8 mouse cellular contexts compared by ENCODE assay signal in the genomic region with DNA sequence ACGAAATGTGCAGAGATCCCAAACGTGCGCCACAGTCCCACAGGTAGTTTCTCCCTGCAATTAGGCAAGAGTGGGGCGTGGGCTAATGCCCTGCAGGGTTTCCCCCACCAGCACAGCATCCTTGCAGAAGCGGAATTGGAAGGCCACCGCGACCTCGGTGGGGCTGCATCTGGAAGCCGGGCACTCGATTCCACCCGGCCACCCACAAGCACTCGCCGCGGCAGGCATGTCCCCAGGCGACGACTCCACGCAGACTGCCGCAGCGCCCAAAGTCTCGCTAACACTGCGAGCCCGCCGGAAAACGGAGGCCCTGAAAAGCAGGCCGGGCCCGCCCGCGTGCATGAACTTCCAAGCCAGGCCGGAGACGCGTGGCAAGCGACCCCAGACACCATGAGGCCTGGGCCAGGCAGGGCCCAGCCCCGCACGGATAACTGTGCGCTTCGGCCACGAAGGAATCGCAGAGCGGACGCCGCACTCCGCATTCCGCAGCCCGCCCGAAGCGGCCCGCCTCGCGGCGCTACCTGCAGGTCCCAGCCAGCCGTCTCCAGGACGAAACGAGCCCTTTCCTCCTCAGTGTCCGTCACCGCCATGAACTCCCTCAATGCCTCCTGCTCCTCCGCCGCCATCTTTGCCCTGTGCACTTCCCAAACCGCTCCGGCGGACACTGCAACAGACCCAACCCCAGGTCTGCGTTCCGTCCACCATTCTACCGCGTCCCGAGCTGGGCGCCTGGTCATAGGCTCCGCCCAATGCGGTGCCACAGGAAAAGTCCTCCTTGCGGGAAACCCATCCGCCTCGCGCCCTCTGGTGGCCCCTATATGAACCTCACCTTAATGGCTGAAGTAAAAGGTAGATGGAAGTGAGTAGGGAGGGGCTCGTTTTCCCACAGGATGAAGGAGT.
A peak's percentile ranks its signal among the peaks of the same experiment; 100 is the strongest.
DNase-seq lines count a peak whose midpoint lies in the region; ATAC-seq and TF ChIP-seq lines count a peak whose summit lies in the region.
"Not testable (repeated sequence)": the region's sequence is repeated elsewhere in the genome, so short reads cannot be mapped to it uniquely, and the experiment has no call there.

No protein-coding gene starts in this region.

- H3K4me3 ChIP-seq in MEL (ENCODE audit: control insufficient read depth in 1 of 2, insufficient read depth in 1 of 2, low read depth in 2 of 2, low read length in 2 of 2), result peak overlapping the region; percentile 53 to 65
- peak overlapping the region; percentile 50 for H3K4me3 ChIP-seq in forebrain, postnatal 0 days (ENCODE audit: low read depth, low read length)
- H3K4me3 ChIP-seq in lung, embryonic 15.5 days, result peak overlapping the region; percentile 59
- H3K4me3 ChIP-seq in thymus, adult 2 months (ENCODE audit: control insufficient read depth, insufficient read depth, low read length), result peak overlapping the region; percentile 67

- not testable (repeated sequence) for H3K79me2 ChIP-seq in MEL (ENCODE audit: control insufficient read depth, insufficient read depth, low read length, poor library complexity)

- ATAC-seq in forebrain, postnatal 0 days, result peak; percentile 100
- ATAC-seq in lung, embryonic 15.5 days (ENCODE audit: borderline replicate concordance, extremely low read depth, low FRiP score, low TSS enrichment), result peak; percentile 97

- peak in 1 of 2 experiments; percentile 40; a peak in 1 of 4 replicates for TF ChIP-seq POLR2A in MEL (IDR thresholded peaks at IDR 0.05; ENCODE audit: control insufficient read depth in 1 of 2, insufficient read depth in 1 of 2, low read depth in 1 of 2, low read length in 2 of 2, poor library complexity in 1 of 2)
- 0 out of 2 replicates have a peak, but pooled peaks have one; percentile 34 for TF ChIP-seq POLR2A in thymus, adult 2 months (IDR thresholded peaks at IDR 0.05; ENCODE audit: control insufficient read depth, extremely low read depth, insufficient read depth, low read length, poor library complexity)

- not testable (repeated sequence) for H3K9me3 ChIP-seq in MEL (replicated peaks; ENCODE audit: insufficient read depth, low read length); forebrain, postnatal 0 days (ENCODE audit: low read length); lung, embryonic 15.5 days

- peak; percentile 77 for DNase-seq in MEL (ENCODE audit: low read depth, low spot score)
- peak; percentile 78 to 84 for DNase-seq in cerebellum, adult 18-20 months
- peak; percentile 89 for DNase-seq in forebrain, postnatal 0 days
- DNase-seq in heart, postnatal 4 days, result peak; percentile 87
- peak; percentile 79 to 82 for DNase-seq in layer of hippocampus, adult 8-10 months (ENCODE audit: low spot score in 2 of 2)
- peak; percentile 69 for DNase-seq in ovary, adult 18-20 months (ENCODE audit: low spot score)
- peak; percentile 66 for DNase-seq in thymus, adult 2 months

- not testable (repeated sequence) for TF ChIP-seq EP300 in MEL (IDR thresholded peaks at IDR 0.05; ENCODE audit: low read depth in 1 of 2, low read length in 2 of 2)

- not testable (repeated sequence) for H3K27ac ChIP-seq in MEL (ENCODE audit: control insufficient read depth, low read depth, low read length); thymus, adult 2 months (ENCODE audit: control insufficient read depth, insufficient read depth, low read length)
- peak overlapping the region; percentile 66; the same call in 1 of the 2 replicates for H3K27ac ChIP-seq in forebrain, postnatal 0 days (ENCODE audit: low read depth, low read length)
- H3K27ac ChIP-seq in lung, embryonic 15.5 days, result peak overlapping the region; percentile 66

- H3K4me2 ChIP-seq in forebrain, postnatal 0 days (ENCODE audit: low read depth), result peak overlapping the region; percentile 54
- peak overlapping the region; percentile 54 for H3K4me2 ChIP-seq in lung, embryonic 15.5 days

- not testable (repeated sequence) for TF ChIP-seq RAD21 in MEL (IDR thresholded peaks at IDR 0.05; ENCODE audit: low read depth, low read length)

- not testable (repeated sequence) for H3K27me3 ChIP-seq in MEL (ENCODE audit: control insufficient read depth in 1 of 2, insufficient read depth in 2 of 2, low read length in 2 of 2); forebrain, postnatal 0 days (ENCODE audit: insufficient read depth, low read length); lung, embryonic 15.5 days; thymus, adult 2 months (ENCODE audit: control insufficient read depth, insufficient read depth, low read length)

- H3K9ac ChIP-seq in MEL (ENCODE audit: control insufficient read depth, low read depth, low read length, poor library complexity, severe bottlenecking), result peak overlapping the region; percentile 55
- H3K9ac ChIP-seq in forebrain, postnatal 0 days, result peak overlapping the region; percentile 63
- peak overlapping the region; percentile 83 for H3K9ac ChIP-seq in lung, embryonic 15.5 days

- H3K4me1 ChIP-seq in MEL (ENCODE audit: control insufficient read depth in 1 of 2, insufficient read depth in 2 of 2, low read length in 2 of 2); forebrain, postnatal 0 days (ENCODE audit: insufficient read depth); lung, embryonic 15.5 days; thymus, adult 2 months (replicated peaks; ENCODE audit: control insufficient read depth, insufficient read depth, low read length): not testable (repeated sequence)

- 24% methylated on average over 57 of the region's 73 CpGs for WGBS in forebrain, postnatal 0 days
- 8% methylated on average over 72 of the region's 73 CpGs for WGBS in lung, embryonic 15.5 days
- WGBS in thymus, adult 2 months, result 6% methylated on average over 72 of the region's 73 CpGs

- TF ChIP-seq CTCF in MEL (IDR thresholded peaks at IDR 0.05 in 2 of 3, conservative IDR thresholded peaks at IDR 0.05 in 1 of 3; ENCODE audit: control insufficient read depth in 1 of 3, insufficient read depth in 1 of 3, low read depth in 2 of 3, low read length in 3 of 3, poor library complexity in 1 of 3, severe bottlenecking in 1 of 3), result peak; percentile 34 to 44 (median 41); a peak in 5 of 6 replicates
- peak; percentile 73 for TF ChIP-seq CTCF in forebrain, postnatal 0 days (IDR thresholded peaks at IDR 0.05; ENCODE audit: low read depth)
- peak; percentile 83 for TF ChIP-seq CTCF in thymus, adult 2 months (IDR thresholded peaks at IDR 0.05; ENCODE audit: borderline replicate concordance, control insufficient read depth, extremely low read depth, insufficient read depth, low read length, poor library complexity)

- not testable (repeated sequence) for H3K36me3 ChIP-seq in MEL (ENCODE audit: control insufficient read depth in 1 of 2, insufficient read depth in 2 of 2, low read length in 2 of 2); forebrain, postnatal 0 days (ENCODE audit: insufficient read depth); lung, embryonic 15.5 days; thymus, adult 2 months (ENCODE audit: control insufficient read depth, insufficient read depth, low read length)

TF ChIP-seq in MEL, 35 proteins besides CTCF, POLR2A, EP300 and RAD21:
- TF ChIP-seq UBTF (IDR thresholded peaks at IDR 0.05; ENCODE audit: borderline replicate concordance, insufficient read depth, low read depth, low read length) (0 out of 2 replicates have a peak, but pooled peaks have one; percentile 49), HCFC1 (IDR thresholded peaks at IDR 0.05; ENCODE audit: low read depth, low read length) (peak; percentile 73), MXI1 (IDR thresholded peaks at IDR 0.05; ENCODE audit: low read depth, low read length) (peak; percentile 42; the same call in 1 of the 2 replicates), SMC3 (IDR thresholded peaks at IDR 0.05; ENCODE audit: low read depth, low read length) (peak; percentile 20), SIN3A (IDR thresholded peaks at IDR 0.05; ENCODE audit: low read length) (peak; percentile 67), MAX (IDR thresholded peaks at IDR 0.05; ENCODE audit: low read length) (0 out of 2 replicates have a peak, but pooled peaks have one; percentile 36), MYC (IDR thresholded peaks at IDR 0.05; ENCODE audit: low read depth, low read length) (0 out of 2 replicates have a peak, but pooled peaks have one; percentile 53), TBP (IDR thresholded peaks at IDR 0.05; ENCODE audit: low read depth, low read length) (peak; percentile 27; the same call in 1 of the 2 replicates)
